Mouse (Mus musculus) small intestine, adult 2 months (tissue): ENCODE data around the gene Pard3. TPM values are rescaled to one million over a fixed set of nuclear protein-coding genes. Genes with fewer than 3 reads are reported as not detected.

Experiments
- H3K27ac ChIP-seq: fragments of 200-500 bp; 2 replicates; pipeline ENCODE4 v1.5.1; 2012; ENCODE audit warnings: low read depth, low read length, control low read depth, inconsistent platforms; ENCODE audit not compliant: insufficient read depth
- H3K27me3 ChIP-seq: fragments of 200-500 bp; 2 replicates; pipeline ENCODE4 v1.6.1; 2012; ENCODE audit warnings: mild to moderate bottlenecking, moderate library complexity, low read length, inconsistent platforms; ENCODE audit not compliant: control insufficient read depth, insufficient read depth
- H3K36me3 ChIP-seq: fragments of 200-500 bp; 2 replicates; pipeline ENCODE4 v1.6.1; 2012; ENCODE audit warnings: mild to moderate bottlenecking, low read length, control low read depth, inconsistent platforms; ENCODE audit not compliant: control insufficient read depth, insufficient read depth
- H3K4me1 ChIP-seq: fragments of 200-500 bp; 2 replicates; pipeline ENCODE4 v1.6.1; 2012; ENCODE audit warnings: low read length, inconsistent platforms, mixed read lengths; ENCODE audit not compliant: control insufficient read depth, insufficient read depth, insufficient read length
- H3K4me3 ChIP-seq: fragments of 200-500 bp; 2 replicates; pipeline ENCODE4 v1.5.1; 2012; ENCODE audit warnings: low read depth, mild to moderate bottlenecking, control low read depth, inconsistent platforms, low read length, moderate library complexity
- CTCF ChIP-seq: fragments of 200-500 bp; IDR thresholded peaks from 2 replicates; pipeline ENCODE4 v1.5.1; 2012; ENCODE audit warnings: low read depth, mild to moderate bottlenecking, control low read depth, inconsistent platforms, low read length, moderate library complexity, mixed read lengths; ENCODE audit not compliant: insufficient replicate concordance, insufficient read length; ENCODE audit errors: extremely low read depth
- POLR2A ChIP-seq: fragments of 200-500 bp; IDR thresholded peaks from 2 replicates; pipeline ENCODE4 v1.6.1; 2012; ENCODE audit warnings: low read depth, mild to moderate bottlenecking, control low read depth, inconsistent platforms, low read length, moderate library complexity
- whole genome bisulfite sequencing: fragments of 180-500 bp; shearing (Covaris S2); methylation state at CpG from one replicate; pipeline ENCODE4 v1.1.7; 2018; 5-methylcytosine and 5-hydroxymethylcytosine counted together
- polyA plus RNA-seq: library from polyadenylated mRNA; depleted of rRNA; stranded (reverse); fragments of >200 nt; gene quantifications from 2 replicates; pipeline ENCODE4 v1.2.3, GENCODE M21; 2012

Pard3 gene
- polyA plus RNA-seq, 1 experiment: 52.9 TPM

DNA sequence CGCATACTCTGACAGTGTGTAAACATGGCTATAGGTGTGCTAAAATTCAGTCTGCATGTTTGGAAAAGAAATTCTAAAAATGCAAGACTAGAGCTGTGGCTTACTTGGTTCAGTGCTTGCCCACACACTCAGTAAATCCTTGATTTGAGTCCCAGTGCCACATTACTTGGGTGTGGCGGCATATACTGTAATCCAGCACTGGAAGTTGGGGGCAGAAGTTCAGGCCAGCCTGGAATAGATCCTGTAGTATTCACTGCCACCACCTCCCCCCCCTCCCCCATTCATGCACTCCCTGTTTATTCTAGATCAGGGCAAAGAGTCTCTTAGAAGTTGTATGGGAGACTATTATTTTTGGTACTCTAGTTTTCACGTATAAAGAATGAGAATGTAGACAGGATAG lies 52.1 kb downstream of the Pard3 start:
- Histone ChIP-seq H3K4me3 (no peak overlapping the region), H3K27me3 (no peaks in the 10 kb centered on the region), H3K36me3 (no peaks in the 10 kb centered on the region), H3K27ac (no peak overlapping the region), H3K4me1 (peaks cover 12% of the 10 kb centered on the region; the same call in 1 of the 2 replicates)
- TF ChIP-seq CTCF (no peak), POLR2A (no peak)
- WGBS: 76% methylated on average over 3 of the region's 3 CpGs

DNA sequence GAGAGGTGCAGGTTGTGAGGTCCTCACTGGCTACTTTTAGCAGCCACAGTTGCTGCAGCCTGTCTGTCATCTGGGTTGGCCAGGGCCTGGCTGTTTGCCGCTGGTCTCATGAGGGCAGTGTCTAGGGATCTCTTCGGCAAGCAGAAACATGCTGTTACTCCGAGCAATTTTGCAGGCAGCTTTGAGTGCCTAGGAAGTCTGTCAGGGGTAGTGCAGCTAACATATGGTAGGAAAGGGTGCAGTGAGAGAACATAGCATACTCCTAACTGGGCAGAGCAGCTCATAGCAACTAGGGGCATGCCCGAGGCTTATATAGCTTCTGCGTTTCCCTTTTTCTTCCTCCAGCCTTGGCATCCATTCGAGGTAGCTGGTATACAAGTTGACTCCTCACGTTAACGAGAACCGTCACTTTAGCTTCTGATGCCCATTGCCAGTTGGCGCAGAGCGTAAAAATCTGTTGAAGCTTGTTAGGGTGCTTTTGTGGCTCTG lies 54.7 kb downstream of the Pard3 start:
- no peak overlapping the region for H3K4me3 ChIP-seq
- H3K36me3 ChIP-seq: no peaks in the 10 kb centered on the region
- H3K27me3 ChIP-seq: no peaks in the 10 kb centered on the region
- 80% methylated on average over 11 of the region's 11 CpGs for WGBS
- TF ChIP-seq POLR2A: no peak
- peaks cover 8% of the 10 kb centered on the region; the same call in 1 of the 2 replicates for H3K4me1 ChIP-seq
- H3K27ac ChIP-seq: no peak overlapping the region

DNA sequence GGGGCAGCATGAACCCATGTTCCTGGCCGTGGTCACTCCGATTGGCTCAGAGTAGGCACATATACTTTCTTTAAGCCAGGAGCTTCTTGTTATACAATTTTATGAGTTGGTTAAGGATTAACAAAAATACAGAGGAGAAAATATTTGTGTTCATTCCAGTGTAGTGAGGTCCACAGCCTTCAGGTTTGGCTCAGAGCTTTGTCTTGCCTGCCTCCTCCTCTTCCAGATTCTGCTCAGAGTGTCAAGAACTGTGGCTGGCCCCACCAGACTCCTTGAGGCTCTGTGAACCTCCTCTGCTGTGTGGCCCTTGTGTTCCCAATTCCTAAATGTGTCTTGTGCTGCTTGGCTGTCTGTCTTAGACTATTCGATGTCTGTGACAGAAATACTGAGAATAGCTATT lies 59.7 kb downstream of the Pard3 start:
- Histone ChIP-seq H3K36me3 (no peaks in the 10 kb centered on the region), H3K27ac (no peak overlapping the region), H3K27me3 (no peaks in the 10 kb centered on the region), H3K4me1 (peaks cover 11% of the 10 kb centered on the region; the same call in 1 of the 2 replicates), H3K4me3 (no peak overlapping the region)
- WGBS: 79% methylated on average over 3 of the region's 3 CpGs
- TF ChIP-seq POLR2A (no peak), CTCF (no peak)

DNA sequence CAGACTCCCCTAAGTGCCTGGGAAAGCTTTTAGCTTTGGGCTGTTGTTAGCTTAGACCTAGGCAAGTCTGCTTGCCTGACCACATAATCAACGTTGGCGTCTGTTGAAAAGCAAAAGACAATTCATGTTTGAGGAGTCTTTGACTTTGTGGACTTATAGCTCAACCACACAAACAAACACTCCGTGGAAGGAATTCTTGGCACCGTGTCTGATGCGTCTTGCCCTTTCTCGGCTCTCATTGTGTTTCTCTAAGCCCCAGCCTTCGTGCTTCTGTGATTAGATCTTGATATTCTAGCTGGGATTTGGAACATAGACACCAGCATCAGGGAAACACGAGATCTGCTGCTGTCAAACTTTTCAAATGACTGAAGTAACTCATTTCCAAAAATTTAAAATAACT lies 61.1 kb downstream of the Pard3 start:
- TF ChIP-seq POLR2A (no peak), CTCF (no peak)

DNA sequence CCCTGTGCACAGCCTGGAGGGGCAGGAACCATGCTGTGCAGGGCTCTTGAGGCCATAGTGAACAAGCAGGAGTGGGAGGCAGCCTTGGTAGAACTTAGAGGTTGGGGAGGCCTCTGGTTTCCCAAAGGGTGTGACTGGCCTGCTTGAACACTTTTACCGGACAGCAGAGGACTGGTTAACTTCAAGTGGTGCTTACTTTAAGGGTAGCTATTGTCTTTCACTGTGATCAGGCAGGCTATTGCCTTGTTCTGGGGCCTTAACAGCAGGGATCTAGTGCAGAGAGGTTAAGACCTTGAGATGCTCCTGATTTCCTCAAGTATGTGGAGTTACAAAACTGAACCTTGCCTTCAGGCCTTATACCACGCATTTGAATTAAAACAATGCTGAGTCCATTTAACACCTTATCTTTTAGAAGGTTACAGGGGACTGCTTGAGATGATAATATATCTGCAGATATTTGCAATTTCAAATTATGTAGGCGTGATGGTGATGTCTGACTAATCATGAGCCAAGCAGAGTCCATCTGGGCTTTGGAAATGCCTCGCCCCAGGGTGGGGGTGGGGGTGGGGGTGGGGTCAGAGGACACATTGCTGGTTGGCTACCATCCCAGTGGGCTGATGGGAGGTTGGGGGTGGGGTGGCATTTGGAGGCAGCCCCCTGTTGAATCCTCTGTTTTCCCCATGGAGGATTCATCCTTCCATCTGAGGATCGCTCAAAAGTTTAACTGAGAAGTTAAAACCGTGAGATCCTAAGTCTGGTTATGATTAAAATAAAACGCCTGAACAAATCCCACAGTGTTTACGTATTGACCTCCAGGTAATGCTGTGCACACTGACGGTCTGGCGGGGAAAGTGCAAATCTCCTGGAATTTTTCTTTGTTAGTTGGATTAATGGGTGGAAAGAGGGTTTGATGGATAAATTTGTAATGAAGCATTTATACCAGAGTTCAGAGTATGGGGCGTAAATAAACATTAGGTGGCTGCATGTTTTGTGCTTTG lies 62.3 kb downstream of the Pard3 start:
- H3K4me3 ChIP-seq: no peak overlapping the region
- TF ChIP-seq CTCF (no peak), POLR2A (no peak)
- no peaks in the 10 kb centered on the region for H3K27me3 ChIP-seq
- WGBS: 68% methylated on average over 11 of the region's 11 CpGs
- peaks cover 20% of the 10 kb centered on the region for H3K4me1 ChIP-seq
- no peaks in the 10 kb centered on the region for H3K36me3 ChIP-seq
- peak overlapping the region; percentile 59; the same call in 1 of the 2 replicates for H3K27ac ChIP-seq

More for the DNA sequence above, 61.1 kb downstream of the Pard3 start:
- no peak overlapping the region for H3K4me3 ChIP-seq
- no peak overlapping the region for H3K27ac ChIP-seq
- 53% methylated on average over 8 of the region's 8 CpGs for WGBS
- H3K27me3 ChIP-seq: no peaks in the 10 kb centered on the region
- H3K4me1 ChIP-seq: peaks cover 17% of the 10 kb centered on the region
- H3K36me3 ChIP-seq: no peaks in the 10 kb centered on the region

DNA sequence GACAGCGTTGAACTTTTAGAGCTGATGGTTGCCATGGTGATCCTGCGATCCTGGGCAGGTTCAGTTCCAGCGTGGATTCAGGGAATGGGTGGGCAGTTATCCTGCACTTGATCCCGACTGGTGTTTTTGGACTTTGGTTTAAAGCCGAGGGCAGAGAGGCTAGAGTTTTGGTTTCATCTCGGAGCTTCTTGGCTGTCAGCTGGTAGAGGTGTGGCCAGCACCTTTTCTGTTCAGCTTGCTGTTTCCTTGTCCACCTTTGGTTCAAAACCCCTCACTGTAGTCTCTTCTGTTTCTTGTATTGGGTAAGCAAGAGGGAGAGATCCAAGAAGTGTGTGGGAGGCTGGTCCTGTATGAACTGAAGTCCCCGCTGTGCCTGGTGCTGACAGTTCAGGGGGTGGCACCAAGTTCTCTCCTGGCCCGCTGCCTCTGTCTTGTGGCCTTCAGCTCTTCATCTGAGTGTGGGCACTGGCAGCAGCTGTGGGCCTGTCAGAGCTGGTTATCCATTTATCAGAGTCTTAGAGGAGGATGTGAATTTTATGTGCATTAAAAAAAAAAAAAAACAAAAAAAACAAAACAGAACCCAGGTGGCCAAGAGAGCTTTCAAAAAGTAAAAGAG lies 65.2 kb downstream of the Pard3 start:
- Histone ChIP-seq H3K27ac (peak overlapping the region; percentile 38), H3K27me3 (no peaks in the 10 kb centered on the region), H3K36me3 (no peaks in the 10 kb centered on the region), H3K4me3 (peak overlapping the region; percentile 28; the same call in 1 of the 2 replicates), H3K4me1 (peaks cover 20% of the 10 kb centered on the region)
- WGBS: 27% methylated on average over 8 of the region's 8 CpGs
- TF ChIP-seq POLR2A (no peak), CTCF (no peak)

DNA sequence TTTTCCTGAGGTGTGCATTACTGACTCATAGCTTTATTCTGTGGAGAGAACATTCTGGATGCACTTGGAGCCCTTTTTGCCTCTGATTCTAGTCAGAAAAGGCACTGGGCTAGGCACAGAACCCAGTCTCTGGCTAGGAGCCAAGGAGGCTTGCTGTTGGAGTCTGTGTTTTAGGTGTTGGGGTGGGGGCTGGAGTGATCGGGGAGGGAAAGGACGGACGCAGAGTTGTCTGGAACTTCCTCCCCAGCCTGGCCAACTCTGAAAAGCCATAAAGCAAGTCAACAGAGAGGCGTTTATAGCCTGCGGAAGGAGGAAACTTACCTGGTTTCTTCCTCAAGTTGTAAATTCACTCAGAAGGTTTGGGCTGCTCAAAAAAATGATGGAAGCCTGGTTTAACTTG lies 70.6 kb downstream of the Pard3 start:
- H3K27me3 ChIP-seq: no peaks in the 10 kb centered on the region
- H3K4me1 ChIP-seq: peaks cover 7% of the 10 kb centered on the region; the same call in 1 of the 2 replicates
- no peaks in the 10 kb centered on the region for H3K36me3 ChIP-seq
- TF ChIP-seq CTCF (no peak), POLR2A (no peak)
- no peak overlapping the region for H3K27ac ChIP-seq
- WGBS: 9% methylated on average over 5 of the region's 5 CpGs
- no peak overlapping the region for H3K4me3 ChIP-seq
